Mouse (Mus musculus) bone marrow macrophage, adult 2 months (primary cell): ENCODE measurements around the gene Chic2. TPM values are rescaled to one million over a fixed set of nuclear protein-coding genes. Genes with fewer than 3 reads are reported as not detected.

ENCODE experiments used
- H3K27ac ChIP-seq: 2 replicates; pipeline ENCODE4 v1.5.1; 2012; ENCODE audit warnings: low read depth, low read length; ENCODE audit not compliant: insufficient read depth
- H3K4me1 ChIP-seq: 2 replicates; pipeline ENCODE4 v1.6.1; 2012; ENCODE audit warnings: low read length; ENCODE audit not compliant: control insufficient read depth, insufficient read depth
- H3K4me3 ChIP-seq: 2 replicates; pipeline ENCODE4 v1.5.1; 2012; ENCODE audit warnings: mild to moderate bottlenecking, low read length, moderate library complexity; ENCODE audit not compliant: insufficient read depth
- CTCF ChIP-seq: IDR thresholded peaks from 2 replicates; pipeline ENCODE4 v1.5.1; 2012; ENCODE audit warnings: low read depth, mild to moderate bottlenecking, low read length, moderate library complexity
- POLR2A ChIP-seq: IDR thresholded peaks from 2 replicates; pipeline ENCODE4 v1.6.1; 2012; ENCODE audit warnings: mild to moderate bottlenecking, low read depth, low read length, borderline replicate concordance
- polyA plus RNA-seq: library from polyadenylated mRNA; stranded (reverse); fragments of >200 nt; gene quantifications from 2 replicates; pipeline ENCODE4 v1.2.4, GENCODE M21; 2012; ENCODE audit not compliant: missing spikeins, insufficient read depth, insufficient read length

Chic2 gene
- polyA plus RNA-seq, 1 experiment = 37.9 TPM

GRCm38 (mm10) chr5:74960840-74961543, 83.6 kb downstream of the Chic2 start:
- H3K4me3 ChIP-seq = no peak overlapping the region
- no peak overlapping the region for H3K27ac ChIP-seq
- peaks cover 16% of the 10 kb centered on the region for H3K4me1 ChIP-seq
- no peak for TF ChIP-seq CTCF
- no peak for TF ChIP-seq POLR2A

- Histone ChIP-seq H3K4me1 (peaks cover 16% of the 10 kb centered on the region), H3K27ac (no peak overlapping the region), H3K4me3 (no peak overlapping the region)
- no peak for TF ChIP-seq POLR2A
- no peak for TF ChIP-seq CTCF
Measured at GRCm38 (mm10) chr5:74960306-74960705, 84.3 kb downstream of the Chic2 start.

GRCm38 (mm10) chr5:74957293-74958076, 87.1 kb downstream of the Chic2 start:
- TF ChIP-seq CTCF (no peak), POLR2A (no peak)
- no peak overlapping the region for H3K4me3 ChIP-seq
- peak overlapping the region; percentile 66 for H3K27ac ChIP-seq
- peaks cover 16% of the 10 kb centered on the region for H3K4me1 ChIP-seq

GRCm38 (mm10) chr5:74956335-74956734, 88.2 kb downstream of the Chic2 start:
- no peak for TF ChIP-seq POLR2A
- TF ChIP-seq CTCF = no peak
- no peak overlapping the region for H3K4me3 ChIP-seq

GRCm38 (mm10) chr5:74955565-74955964, 89.0 kb downstream of the Chic2 start:
- H3K27ac ChIP-seq = no peak overlapping the region
- TF ChIP-seq POLR2A (no peak), CTCF (no peak)
- peaks cover 16% of the 10 kb centered on the region for H3K4me1 ChIP-seq
- no peak overlapping the region for H3K4me3 ChIP-seq

More at GRCm38 (mm10) chr5:74956335-74956734, 88.2 kb downstream of the Chic2 start:
- peaks cover 16% of the 10 kb centered on the region for H3K4me1 ChIP-seq
- H3K27ac ChIP-seq = no peak overlapping the region

DNA sequence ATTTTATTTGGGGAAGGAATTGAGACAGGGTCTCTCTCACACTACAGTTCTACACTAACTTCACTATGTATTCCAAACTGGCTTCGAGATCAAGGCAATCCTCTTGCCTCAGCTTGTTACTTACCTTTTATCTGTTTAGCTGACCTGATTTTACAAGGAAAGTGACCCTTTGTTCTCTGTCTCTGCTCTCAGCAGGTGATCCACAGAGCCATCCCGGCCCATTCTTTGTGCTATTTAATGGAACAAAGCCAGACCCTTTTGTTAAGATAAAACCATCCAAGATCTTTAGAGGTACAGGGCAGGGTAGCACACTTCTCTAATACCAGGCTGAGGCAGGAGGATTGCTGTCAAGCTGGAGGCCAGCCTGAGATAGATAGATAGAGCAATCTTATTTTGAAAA, 91.6 kb downstream of the Chic2 start:
- peaks cover 12% of the 10 kb centered on the region for H3K4me1 ChIP-seq

GRCm38 (mm10) chr5:74951375-74951774, 93.2 kb downstream of the Chic2 start:
- no peak for TF ChIP-seq POLR2A
- no peak for TF ChIP-seq CTCF
- no peak overlapping the region for H3K4me3 ChIP-seq
- no peak overlapping the region for H3K27ac ChIP-seq
- H3K4me1 ChIP-seq = no peaks in the 10 kb centered on the region

More for the DNA sequence above, 91.6 kb downstream of the Chic2 start:
- Histone ChIP-seq H3K27ac (no peak overlapping the region), H3K4me3 (no peak overlapping the region)
- TF ChIP-seq CTCF = no peak

DNA sequence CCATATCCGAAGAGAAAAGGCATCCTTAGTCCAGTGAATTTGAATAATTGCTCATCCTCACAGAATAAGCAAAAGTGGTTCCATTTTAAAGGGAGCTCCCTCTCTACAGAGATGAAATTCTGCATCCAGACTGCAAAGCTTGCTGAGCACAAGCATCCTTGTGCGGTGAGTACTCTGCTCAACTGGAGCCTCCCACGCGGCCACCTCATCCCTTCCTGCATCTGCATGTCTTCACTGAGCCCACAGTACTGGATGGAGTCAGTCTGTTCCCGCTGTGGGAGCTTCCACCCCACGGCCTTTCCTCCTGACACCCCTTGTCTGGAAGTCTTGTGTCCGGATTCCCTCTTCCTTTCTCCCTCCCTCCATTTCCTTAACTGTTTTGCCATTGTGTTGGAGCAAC, 95.3 kb downstream of the Chic2 start:
- Histone ChIP-seq H3K4me3 (no peak overlapping the region), H3K4me1 (no peaks in the 10 kb centered on the region), H3K27ac (no peak overlapping the region)
- TF ChIP-seq POLR2A (no peak), CTCF (no peak)

DNA sequence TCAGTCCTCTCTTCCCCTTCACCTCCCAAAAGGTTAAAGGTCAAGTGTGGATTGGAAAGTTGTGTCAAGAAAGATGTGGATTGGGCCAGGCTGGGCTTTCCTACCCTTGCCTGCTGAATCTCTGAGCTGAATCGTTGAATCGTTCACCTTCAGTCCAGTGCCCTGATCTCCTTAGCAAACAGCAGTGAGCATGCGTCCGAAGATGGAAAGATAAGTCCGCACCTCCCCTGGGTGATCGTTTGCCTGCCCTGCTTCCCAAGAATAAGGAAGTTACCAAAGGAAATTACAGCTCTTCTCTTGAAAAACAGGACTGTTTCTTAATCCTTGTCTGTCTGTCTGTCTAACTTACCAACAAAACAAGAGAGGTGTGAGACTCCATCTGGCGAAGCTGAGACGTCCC, 96.1 kb downstream of the Chic2 start:
- Histone ChIP-seq H3K4me1 (no peaks in the 10 kb centered on the region), H3K4me3 (no peak overlapping the region), H3K27ac (no peak overlapping the region)
- TF ChIP-seq CTCF = no peak

Other genes with a start within 250 kb of the Chic2 start
- gene Gsx2, start 30.8 kb upstream of the Chic2 start, polyA plus RNA-seq = not detected in 2 replicates
- gene Pdgfra, start 107.5 kb upstream of the Chic2 start, polyA plus RNA-seq = 0.23 and 0.27 TPM in 2 replicates